Mouse (Mus musculus) cerebellum, adult 9-10 months (tissue): ENCODE measurements around the gene Prr14.

ENCODE experiments used
- DNase-seq: peaks from one replicate; pipeline ENCODE4 v3.0.0; 2022

Gene Prr14

DNA sequence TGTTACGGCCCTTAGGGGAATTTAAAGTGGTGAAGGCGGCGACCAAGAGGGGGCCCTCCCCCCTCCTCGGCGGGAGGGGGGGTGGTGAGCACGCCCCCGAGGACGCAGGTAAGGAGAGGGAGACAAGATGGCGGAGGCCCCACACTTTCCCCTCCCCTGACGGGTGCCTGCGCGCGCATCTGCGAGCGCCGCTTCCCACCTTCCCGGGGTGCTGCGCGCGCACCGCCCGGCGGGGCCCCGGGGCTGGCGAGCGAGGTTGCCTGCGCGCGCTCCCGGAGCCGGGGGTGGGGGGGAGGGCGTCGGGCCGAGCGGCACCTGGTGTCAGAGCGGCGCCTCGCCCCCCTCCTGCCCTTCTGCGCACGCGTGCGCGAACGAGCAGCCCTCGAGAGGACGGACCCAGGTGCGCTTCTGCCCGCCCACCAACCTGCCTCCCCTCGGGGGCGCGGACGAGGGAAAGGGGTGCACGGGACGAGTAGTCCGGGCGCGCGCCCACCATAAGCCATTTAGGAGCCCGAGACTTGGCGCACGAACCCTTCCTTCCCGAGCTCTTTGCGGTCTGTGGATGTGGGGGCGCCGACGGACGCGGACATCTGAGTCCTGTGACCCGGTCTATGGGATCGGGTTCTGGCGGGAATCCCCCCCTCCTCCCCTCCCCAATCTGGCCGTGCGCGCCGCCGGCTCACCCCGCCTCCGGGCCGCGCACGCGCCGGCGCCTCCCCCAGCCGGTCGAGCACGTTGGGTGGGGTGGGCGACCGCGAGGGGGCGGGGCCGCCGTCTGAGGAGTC is 53.0 kb downstream of the Prr14 start:
- peak; percentile 92 for DNase-seq

DNA sequence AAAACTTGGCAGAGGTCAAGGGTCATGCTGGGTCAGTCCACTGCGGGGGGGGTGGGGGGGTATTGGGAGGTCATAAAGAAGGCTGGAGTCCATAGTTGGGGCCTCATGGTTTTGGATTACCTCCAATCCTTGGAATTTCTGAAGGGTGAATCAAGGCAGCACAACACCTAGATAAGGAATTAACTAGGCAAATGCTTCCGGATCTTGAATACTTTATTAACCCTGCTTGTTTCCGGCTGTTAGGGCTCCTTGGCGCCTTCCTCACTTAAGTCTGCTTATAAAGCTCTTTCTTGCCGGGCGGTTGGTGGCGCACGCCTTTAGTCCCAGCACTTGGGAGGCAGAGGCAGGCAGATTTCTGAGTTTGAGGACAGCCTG is 53.6 kb downstream of the Prr14 start:
- DNase-seq, result peak; percentile 61

DNA sequence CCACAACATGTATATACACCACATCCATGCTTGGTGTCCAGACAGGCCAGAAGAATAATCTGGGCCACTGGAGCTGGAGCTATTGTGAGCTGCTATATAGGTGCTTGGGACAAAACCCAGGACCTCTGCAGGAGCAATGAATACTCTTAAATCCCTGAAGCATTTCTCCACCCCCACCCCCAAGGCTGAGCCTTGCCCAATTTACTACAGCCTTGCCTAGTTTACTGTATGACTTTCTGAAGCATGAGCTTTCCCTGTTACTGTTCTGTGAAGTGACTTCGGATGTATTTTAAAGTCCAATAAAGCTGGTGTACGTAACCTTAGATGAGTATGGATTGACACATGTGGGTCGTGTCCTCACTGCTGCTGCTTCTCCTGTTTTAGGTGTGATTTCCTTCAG is 54.4 kb downstream of the Prr14 start:
- DNase-seq, result no peak

DNA sequence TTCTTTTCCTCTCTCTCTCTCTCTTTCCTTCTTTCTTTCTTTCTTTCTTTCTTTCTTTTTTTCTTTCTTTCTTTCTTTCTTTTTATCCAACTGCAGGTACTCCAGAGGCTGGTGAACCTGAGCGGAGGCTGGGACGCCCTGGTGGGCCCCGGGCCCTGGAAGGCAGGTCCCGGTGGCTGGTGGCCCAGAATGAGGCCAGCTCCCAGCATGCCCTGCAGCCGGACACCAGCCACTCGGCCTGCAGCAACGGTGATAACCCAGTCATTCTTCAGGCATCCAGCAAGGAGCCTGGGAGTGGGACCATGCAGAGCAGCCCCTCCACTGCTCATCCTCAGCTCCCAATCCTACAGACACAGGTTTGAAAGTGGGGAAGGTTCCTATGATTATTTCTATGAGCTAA is 56.4 kb downstream of the Prr14 start:
- DNase-seq, result no peak

DNA sequence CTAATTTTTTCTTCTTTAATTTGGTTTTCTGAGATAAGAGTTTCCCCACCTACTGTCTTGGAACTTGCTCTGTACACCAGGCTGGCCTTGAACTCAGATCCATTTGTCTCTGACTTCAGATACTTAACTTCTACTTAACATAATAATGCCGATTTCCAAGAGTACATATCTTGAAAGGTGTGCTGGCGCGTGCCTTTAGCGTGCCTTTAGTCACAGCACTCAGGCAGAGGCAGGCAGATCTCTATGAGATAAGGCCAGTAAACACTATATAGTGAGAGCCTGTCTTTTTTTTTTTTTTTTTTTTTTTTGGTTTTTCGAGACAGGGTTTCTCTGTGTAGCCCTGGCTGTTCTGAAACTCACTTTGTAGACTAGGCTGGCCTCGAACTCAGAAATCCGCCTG is 56.9 kb downstream of the Prr14 start:
- DNase-seq, result no peak

DNA sequence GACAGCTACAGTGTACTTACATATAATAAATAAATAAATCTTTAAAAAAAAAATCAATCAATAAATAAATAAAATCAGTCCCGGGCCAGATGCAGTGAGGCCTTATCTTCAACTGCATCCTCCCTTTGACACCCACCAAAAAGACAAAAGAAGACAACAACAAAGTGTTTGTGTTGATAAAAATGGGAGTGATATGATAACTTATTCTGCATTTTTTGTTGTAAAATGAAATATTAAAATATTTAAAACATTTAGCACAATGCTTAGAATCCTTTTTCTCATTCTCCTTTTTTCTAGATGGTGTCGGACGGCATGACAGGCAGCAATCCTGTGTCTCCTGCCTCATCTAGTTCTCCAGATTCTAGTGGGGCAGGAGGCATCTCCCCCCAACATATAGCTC is 59.9 kb downstream of the Prr14 start, which contains the start of gene Gm42715:
Gene Gm42715, plus strand, starts transcription at position 301 of the 400 bp plus-strand sequence.
- DNase-seq, result no peak
